Mouse (Mus musculus): ENCODE measurements around the gene Vrk1. TPM values are rescaled to one million over a fixed set of nuclear protein-coding genes. Genes with fewer than 3 reads are reported as not detected.
A peak's percentile ranks its signal among the peaks of the same experiment; 100 is the strongest.

Gene Vrk1
- total RNA-seq, 1 experiment from 2014 or later = 21.5 TPM

GRCm38 (mm10) chr12:106115892-106116206 is 105.8 kb downstream of the Vrk1 start:
- DNase-seq = peak; percentile 82

- DNase-seq = peak; percentile 21
Measured at GRCm38 (mm10) chr12:106123276-106123675, 113.2 kb downstream of the Vrk1 start.

- no peak for DNase-seq
Measured at GRCm38 (mm10) chr12:106124581-106124980, 114.6 kb downstream of the Vrk1 start.

Other genes with a start within 250 kb of the Vrk1 start
- 188 and 189 TPM in 2 replicates for gene Papola, start 225.5 kb upstream of the Vrk1 start, total RNA-seq (2021)